Mouse (Mus musculus): Measurements from ENCODE around the gene Acp6. TPM values are rescaled to one million over a fixed set of nuclear protein-coding genes. Genes with fewer than 3 reads are reported as not detected.

The Acp6 gene
- total RNA-seq, 2 experiments from 2014 or later, result 19.4 to 22.0 TPM

DNA sequence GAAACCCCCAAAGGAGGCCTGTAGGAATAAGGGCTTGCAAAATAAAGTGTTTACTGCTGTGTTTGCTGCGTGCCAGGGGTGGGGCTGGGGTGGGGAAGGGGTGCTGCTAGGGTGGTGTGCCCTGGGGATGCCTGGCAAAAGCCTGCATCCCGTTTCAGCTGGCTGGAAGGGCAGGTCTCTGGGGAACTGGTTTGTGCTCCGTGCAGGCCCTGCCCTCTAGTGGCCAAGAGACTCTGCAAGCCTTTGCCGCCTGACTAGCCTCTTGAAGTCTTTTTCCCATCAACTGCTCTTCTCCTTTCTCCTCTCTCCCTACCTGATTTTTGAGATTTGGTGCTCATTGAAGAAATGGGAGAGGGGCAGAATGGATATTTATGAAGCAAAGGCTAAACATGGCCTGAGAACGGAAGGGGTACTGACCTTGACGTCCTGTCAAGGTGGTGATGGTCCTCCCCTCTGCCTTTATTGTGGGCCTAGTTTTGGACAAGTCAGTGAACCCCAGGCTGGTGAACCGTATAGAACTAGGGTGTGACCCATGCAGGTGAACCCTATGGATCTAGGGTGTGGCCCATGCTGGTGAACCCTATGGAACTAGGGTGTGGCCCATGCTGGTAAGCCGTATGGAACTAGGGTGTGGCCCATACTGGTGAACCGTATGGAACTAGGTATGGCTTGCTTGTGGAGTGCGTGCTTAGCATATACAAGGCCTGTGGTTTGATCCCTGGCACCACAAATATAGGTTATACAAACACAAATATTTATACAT, 26.7 kb downstream of the Acp6 start:
- no peak for DNase-seq

DNA sequence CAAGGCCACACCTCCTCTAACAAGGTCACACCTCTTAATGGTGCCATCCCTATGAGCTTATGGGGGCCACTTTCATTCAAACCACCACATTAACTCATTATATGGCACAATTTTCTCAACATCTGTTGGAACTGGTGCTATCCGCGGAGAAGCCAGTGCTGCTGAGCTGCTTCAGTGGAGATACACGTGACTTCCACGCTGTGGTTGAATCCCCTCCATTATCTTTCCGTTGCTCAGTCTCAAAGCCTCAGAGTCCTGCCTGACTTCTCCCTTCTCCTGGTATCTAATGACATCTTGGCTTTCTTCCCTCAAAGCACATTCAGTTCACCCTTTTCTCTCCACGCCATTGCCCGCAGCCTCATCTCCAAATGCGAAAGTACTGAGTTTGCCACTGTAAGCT, 38.0 kb downstream of the Acp6 start:
- no peak for DNase-seq

DNA sequence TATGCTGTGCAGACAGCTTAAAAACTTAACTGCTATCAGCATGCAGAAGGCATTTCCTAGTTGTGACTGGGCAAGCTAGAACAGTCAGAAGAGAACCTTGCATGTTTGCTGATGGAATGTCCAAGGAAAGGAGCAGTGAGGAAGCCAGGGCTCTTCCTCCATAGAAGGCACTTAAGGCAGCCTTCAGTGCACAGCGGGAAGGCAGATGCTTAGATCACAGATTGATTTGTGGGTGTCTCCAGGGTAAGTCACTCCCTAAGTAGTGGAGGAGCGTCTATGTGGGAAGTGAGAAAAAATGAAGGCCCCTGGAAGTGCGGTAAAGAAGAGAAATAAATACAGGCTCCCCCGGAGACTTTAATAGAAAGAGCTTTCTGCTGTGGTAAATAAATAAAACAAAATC, 40.7 kb downstream of the Acp6 start:
- DNase-seq, result no peak

DNA sequence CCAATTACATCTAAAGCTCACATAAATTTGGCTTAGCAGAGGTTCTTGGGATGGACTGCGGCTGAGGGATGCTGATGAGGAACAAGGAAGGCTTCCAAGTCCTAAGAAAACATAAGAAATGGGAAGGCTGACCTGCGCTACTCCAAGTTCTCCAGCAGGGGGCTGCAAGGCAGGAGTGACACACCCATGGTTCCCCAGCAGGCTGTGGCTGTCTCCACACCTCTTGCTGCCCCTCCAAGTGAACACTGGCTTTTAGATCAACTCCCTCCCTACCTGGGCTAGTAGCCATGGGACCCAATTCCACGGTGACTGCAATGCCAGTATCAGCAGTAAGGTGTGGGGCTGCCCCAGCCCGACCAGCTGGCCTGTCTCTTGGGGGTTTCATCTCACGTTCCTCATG, 43.4 kb downstream of the Acp6 start:
- peak; percentile 45 for DNase-seq

DNA sequence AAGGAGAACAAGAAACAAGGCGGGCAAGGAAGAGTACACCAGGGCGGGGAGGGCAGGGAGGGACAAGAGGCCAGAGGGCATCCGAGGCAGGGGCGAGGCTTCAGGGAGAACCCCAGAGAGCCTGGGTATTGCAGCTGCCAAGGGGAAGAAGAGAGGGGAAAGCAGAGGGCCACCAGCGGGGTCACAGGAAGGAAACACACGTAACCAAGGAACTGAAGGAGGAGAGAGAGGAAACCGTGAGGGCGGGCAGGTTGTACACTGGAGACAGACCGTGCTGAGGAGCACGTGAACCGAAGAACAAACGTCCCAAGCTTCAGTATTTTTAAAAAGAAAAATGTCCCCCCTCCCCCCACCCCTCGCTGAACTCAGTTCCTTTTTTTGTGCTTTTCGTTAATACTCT, 45.3 kb downstream of the Acp6 start:
- no peak for DNase-seq

DNA sequence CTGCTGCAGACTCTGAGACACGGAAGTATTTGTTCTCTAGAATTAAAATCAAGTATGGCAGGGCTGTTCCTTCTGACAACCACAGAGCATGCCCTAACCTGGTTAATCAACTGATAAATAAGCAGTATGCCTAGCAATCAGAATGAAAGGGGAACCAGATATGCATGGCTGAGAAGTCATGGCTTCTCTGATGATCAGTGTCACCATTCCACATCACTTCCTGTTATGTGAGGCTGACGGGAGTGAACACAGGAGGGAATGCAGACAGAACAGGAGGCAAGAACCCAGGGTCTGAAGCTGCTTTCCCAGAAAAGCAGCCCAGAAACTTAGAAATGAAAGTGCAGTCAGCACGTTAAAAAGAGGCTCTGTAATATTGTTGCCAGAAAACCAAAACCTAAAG, 47.9 kb downstream of the Acp6 start:
- no peak for DNase-seq

DNA sequence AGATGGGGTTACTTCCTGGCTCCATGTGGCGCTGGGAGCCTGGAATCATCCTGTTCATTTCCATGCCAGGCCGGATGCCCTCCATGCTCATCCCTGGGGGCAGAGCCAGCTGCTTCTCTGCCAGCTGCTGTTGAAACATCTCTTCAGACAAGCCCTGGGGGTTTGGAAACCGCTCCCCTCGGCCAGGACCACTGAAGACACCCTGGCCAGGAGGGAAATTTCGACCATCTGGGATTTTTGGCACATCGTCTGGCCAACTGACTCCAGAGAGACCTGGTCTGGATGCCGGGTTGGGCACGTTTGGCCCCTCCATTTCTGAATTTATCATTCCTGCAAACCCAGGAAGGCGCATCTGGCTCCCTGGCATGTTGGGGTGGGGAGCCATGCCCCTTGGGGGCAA, 50.8 kb downstream of the Acp6 start:
- DNase-seq, result no peak

DNA sequence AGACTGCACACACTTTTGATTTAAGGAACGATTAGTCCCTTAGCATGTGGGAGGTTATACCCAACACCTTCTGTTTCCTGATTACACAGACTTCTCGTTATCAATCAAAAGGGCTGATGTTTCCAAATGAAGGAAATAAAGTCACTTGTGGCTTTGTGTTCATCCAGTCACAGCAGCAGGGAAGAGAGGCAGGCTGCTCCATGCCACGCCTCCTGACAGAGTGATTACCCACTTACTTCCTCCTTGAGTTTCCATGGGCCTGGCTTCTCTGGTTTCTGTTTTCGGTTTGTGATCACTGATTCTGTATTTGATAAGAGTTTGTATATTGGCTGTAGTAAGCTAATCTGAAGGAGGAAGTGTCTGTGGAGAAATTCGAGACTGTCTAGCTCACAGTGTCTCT, 52.6 kb downstream of the Acp6 start:
- DNase-seq, result no peak

DNA sequence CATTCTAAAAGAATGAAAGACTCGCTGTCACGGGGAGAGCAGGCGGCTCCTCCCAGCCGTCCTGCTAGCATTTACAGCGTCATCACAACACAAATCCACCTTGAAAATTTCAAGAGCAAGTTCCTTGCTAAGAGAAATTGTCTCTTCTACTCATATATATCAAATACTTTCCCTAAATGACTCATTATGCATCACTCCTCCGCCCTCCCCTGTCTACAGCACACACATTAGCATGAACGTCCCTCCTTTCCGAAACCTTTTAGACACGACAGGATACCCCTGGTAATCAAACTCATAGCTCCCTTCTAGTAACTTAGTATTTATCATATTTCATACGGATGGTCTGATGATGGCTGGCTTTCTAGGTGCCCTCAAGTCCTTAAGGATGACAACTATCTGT, 55.3 kb downstream of the Acp6 start:
- DNase-seq, result no peak

DNA sequence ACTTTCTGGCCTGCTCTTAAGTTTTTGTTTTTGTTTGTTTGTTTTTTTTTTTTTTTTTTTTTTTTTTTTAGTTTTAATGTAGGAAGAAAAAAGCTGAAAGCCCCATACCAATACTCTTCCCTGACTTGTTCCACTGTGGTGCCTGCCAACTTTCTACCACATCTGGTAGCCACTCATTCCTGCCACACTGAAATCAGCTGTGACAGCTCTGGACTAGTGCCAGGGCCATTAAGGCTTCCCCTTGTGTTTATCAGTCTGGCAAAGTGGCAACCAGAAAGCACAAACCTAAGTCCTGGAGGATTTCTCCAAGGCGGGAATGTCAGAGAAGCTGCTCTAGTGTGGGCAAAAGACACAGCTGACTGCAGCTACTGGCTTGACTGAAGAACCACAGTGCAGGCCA, 55.9 kb downstream of the Acp6 start:
- no peak for DNase-seq

DNA sequence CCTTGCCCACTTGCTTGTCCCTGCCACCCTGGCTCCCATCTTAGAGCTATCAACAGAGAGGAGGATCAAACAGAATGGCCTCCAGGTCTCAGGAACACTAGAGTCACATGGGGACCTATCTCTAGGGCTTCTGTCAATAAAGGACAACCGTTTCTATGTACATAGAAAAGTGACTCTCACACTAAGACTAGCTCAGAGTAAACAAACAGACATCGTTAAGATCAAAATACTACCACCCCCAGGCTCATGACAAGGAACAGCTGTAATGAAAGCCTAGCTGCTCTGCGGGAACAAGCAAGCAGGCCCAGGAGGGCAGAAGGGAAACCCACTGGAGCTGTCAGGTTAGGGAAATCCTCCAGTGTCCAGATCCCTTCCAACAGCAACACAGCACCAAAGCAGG, 56.9 kb downstream of the Acp6 start:
- DNase-seq, result no peak

DNA sequence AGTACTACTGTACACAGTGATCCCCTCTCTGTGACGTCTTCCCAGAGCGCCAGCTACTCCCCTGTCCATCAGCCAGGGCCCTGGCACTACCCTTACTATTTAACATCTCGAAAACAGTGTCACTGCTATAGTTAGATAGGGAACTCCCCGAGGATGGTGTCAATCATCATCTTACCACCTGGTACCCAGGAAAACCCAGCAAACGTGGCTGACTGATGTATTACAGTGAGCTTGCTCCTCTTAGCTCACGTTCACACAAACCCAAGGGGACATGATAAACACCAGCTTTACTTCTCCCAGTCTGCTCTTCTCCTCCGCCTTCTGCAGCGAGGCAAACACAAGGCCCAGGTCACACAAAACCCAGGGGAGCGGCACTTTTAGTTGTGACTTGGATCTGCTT, 64.7 kb downstream of the Acp6 start:
- no peak for DNase-seq

DNA sequence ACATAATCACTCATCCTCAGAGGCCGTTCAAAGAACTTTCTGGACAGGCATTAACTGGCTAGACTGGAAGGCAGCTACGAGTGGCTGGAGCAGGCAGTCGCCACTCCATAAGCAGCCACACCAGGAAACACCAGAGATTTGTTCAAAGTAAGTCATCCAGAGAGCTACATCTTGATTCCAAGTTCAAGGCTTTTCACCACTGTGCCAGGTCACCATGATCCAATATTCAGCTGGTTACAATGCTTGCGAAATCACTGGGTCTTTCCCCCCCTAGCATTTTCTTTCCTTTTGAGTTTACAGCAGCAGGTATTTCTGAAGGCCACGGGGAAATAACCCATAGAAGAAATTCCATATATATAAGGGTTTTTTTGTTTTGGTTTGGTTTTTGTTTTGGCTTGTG, 66.7 kb downstream of the Acp6 start:
- no peak for DNase-seq

DNA sequence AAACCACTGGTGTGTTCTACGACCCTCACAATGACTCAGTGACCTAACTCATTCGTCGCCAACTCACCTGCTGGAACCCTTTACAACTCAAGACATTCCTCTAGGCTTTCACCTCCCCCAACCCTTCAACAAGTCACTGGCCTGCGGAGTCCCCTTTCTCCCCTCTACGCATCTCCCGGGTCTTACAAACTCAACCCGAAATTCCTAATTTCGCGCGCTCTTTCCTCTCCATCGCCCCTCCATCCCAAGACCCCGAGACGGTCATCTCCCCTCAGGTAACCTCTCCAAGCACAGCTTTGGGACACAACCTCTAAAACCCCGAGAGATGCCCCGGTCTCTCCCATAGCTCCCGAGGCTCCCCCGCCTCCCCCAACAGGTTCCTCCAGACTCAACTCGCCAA, 68.1 kb downstream of the Acp6 start:
- DNase-seq, result no peak

Other genes with a start within 250 kb of the Acp6 start
- not detected for gene Gja8, start 232.8 kb upstream of the Acp6 start, total RNA-seq (2021)
- gene Bcl9, start 139.1 kb downstream of the Acp6 start, total RNA-seq (2021), result 1 to 10 TPM; 2.7 to 2.9 TPM